Mouse (Mus musculus) intestine, embryonic 16.5 days (tissue): ENCODE data around the gene Ndufa9. TPM values are rescaled to one million over a fixed set of nuclear protein-coding genes. Genes with fewer than 3 reads are reported as not detected.

Source experiments
- ATAC-seq: fragments of 200-750 bp; cut with Nextera tagmentation; 2 replicates; pipeline ENCODE4 v1.8.0; 2017; ENCODE audit warnings: moderate TSS enrichment, moderate library complexity
- H3K27ac ChIP-seq: fragments of 300-500 bp; sonication (generic); 2 replicates; pipeline ENCODE4 v1.5.1; 2014; ENCODE audit warnings: mild to moderate bottlenecking, low read length
- H3K27me3 ChIP-seq: fragments of 300-500 bp; sonication (generic); replicated peaks from 2 replicates; pipeline ENCODE4 v1.6.1; 2014; ENCODE audit warnings: low read length, control low read depth, mixed read lengths; ENCODE audit not compliant: control insufficient read depth, insufficient read depth
- H3K36me3 ChIP-seq: fragments of 300-500 bp; sonication (generic); 2 replicates; pipeline ENCODE4 v1.6.1; 2014; ENCODE audit warnings: low read length, control low read depth; ENCODE audit not compliant: control insufficient read depth, insufficient read depth
- H3K4me1 ChIP-seq: fragments of 300-500 bp; sonication (generic); 2 replicates; pipeline ENCODE4 v1.6.1; 2014; ENCODE audit warnings: low read length, control low read depth, mixed read lengths; ENCODE audit not compliant: control insufficient read depth, insufficient read depth
- H3K4me2 ChIP-seq: fragments of 300-500 bp; sonication (generic); 2 replicates; pipeline ENCODE4 v1.6.1; 2014; ENCODE audit warnings: low read depth, low read length, control low read depth
- H3K4me3 ChIP-seq: fragments of 300-500 bp; sonication (generic); 2 replicates; pipeline ENCODE4 v1.5.1; 2014; ENCODE audit warnings: mild to moderate bottlenecking, low read length
- H3K9ac ChIP-seq: fragments of 300-500 bp; sonication (generic); 2 replicates; pipeline ENCODE4 v1.6.1; 2014; ENCODE audit warnings: low read depth, low read length
- H3K9me3 ChIP-seq: fragments of 300-500 bp; sonication (generic); 2 replicates; pipeline ENCODE4 v1.6.1; 2016; ENCODE audit warnings: low read length, control low read depth; ENCODE audit not compliant: control insufficient read depth
- WGBS: fragments of 180-500 bp; shearing (Covaris S2); extraction: QIAGEN DNeasy Blood & Tissue Kit; methylation state at CpG from one replicate; pipeline ENCODE4 v1.1.7; 2014; 5-methylcytosine and 5-hydroxymethylcytosine counted together
- polyA plus RNA-seq: library from polyadenylated mRNA; unstranded; fragments of >200 nt; fragmentation: Nextera tagmentation; extraction: Ambion mirVana; gene quantifications from 2 replicates; pipeline ENCODE4 v1.2.1, GENCODE M21; 2015

Gene Ndufa9
- polyA plus RNA-seq, 1 experiment from 2014 or later: 328 TPM

DNA sequence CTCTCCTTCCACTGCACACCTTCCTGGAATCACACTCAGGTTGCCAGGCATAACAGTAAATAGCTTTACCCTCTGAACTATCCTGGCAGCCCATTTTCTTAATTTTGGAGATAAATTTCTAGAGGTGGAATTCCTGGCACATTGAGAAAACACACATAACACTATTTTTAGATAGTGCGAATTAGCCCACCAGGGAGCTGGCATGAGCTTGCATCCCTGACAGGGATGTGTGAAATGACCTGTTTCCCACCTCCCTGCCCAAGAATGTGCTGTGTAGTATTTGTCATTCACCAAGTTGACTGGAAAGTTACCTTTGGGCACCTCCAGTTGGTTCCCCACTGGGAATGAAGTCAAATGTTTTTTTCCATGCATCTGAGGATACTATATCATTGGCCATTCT is 65.9 kb downstream of the Ndufa9 start:
- Histone ChIP-seq H3K9me3 (no peaks in the 10 kb centered on the region), H3K4me1 (no peaks in the 10 kb centered on the region), H3K9ac (no peak overlapping the region), H3K36me3 (no peaks in the 10 kb centered on the region), H3K4me3 (no peak overlapping the region), H3K27ac (no peak overlapping the region), H3K4me2 (no peak overlapping the region), H3K27me3 (no peaks in the 10 kb centered on the region)
- ATAC-seq: no peak
- 90% methylated on average over 1 of the region's 1 CpGs for WGBS

DNA sequence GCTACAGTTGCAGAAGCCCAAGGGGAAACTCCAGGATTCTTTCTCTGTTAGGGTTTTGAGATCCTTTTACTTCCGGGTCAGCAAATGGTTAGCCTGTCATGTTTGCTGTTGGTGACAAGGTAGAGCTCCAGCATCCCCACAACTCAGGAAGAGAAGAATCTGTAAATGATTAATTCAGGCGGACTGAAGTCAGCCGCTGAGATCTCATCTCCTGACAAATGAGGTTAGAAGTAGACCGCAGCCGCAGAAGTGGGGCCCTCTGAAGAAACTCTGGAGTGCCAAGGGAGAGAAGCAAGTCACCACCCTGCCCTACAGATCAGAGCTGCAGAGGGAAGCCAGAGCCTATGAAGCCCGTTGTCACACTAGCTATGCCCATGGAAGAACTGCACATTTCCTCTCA is 71.0 kb downstream of the Ndufa9 start:
- 49% methylated on average over 6 of the region's 6 CpGs for WGBS

DNA sequence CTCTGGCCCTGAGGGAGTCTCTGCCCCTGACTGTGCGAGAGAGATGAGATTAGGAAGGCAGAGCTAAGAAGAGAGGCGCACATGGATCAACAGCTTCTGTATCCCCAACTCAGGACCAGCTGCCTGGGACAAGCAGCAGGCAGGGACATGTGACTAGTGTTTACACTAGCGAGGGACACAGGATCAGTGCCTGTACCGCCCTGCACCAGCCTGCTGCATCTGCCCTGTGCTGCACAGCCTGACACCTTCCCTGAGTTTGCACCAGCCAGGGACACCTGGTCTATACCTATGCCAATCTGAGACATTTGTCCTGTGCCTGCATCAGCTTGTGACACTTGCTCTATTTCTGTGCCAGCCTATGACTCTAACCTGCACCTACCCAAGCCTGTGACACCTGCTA is 75.1 kb downstream of the Ndufa9 start:
- ATAC-seq: no peak
- Histone ChIP-seq H3K9me3 (no peaks in the 10 kb centered on the region), H3K4me3 (no peak overlapping the region), H3K36me3 (no peaks in the 10 kb centered on the region), H3K27ac (no peak overlapping the region), H3K27me3 (no peaks in the 10 kb centered on the region), H3K4me2 (no peak overlapping the region), H3K9ac (no peak overlapping the region), H3K4me1 (no peaks in the 10 kb centered on the region)
- WGBS: 46% methylated on average over 4 of the region's 4 CpGs

More for the DNA sequence above, 71.0 kb downstream of the Ndufa9 start:
- H3K4me3 ChIP-seq: no peak overlapping the region
- H3K9me3 ChIP-seq: no peaks in the 10 kb centered on the region
- no peak overlapping the region for H3K4me2 ChIP-seq
- H3K4me1 ChIP-seq: no peaks in the 10 kb centered on the region
- peak; percentile 53 for ATAC-seq
- no peak overlapping the region for H3K9ac ChIP-seq
- no peaks in the 10 kb centered on the region for H3K36me3 ChIP-seq
- no peak overlapping the region for H3K27ac ChIP-seq
- no peaks in the 10 kb centered on the region for H3K27me3 ChIP-seq

DNA sequence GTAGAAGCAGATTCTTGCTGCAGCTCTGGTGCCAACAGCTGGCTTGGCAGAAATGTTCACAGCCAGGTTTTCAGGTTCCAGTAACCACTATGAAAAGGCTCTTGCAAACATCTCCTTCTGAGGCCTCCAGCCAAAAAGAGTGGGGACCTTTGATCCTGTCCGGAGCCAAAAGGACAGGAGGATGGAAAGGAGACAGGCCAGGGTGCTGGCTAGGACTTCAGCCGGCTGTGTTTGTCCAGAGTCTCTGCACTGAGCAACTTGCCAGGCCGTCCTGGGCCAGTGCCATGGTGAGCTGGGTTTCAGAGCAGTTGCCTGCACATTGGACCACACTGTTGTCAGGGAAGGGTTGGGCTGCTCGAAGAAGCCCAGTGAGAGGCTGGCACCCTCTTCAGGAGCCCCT is 76.6 kb downstream of the Ndufa9 start:
- no peak for ATAC-seq
- 69% methylated on average over 4 of the region's 4 CpGs for WGBS

More for the DNA sequence above, 76.6 kb downstream of the Ndufa9 start:
- no peak overlapping the region for H3K4me2 ChIP-seq
- H3K27me3 ChIP-seq: no peaks in the 10 kb centered on the region
- no peaks in the 10 kb centered on the region for H3K4me1 ChIP-seq
- H3K36me3 ChIP-seq: no peaks in the 10 kb centered on the region
- no peak overlapping the region for H3K9ac ChIP-seq
- no peak overlapping the region for H3K4me3 ChIP-seq
- H3K9me3 ChIP-seq: no peaks in the 10 kb centered on the region
- H3K27ac ChIP-seq: no peak overlapping the region

Other genes with a start within 250 kb of the Ndufa9 start
- gene Kcna1, start 202.8 kb downstream of the Ndufa9 start, polyA plus RNA-seq: 0.05 and 0.23 TPM in 2 replicates
- 2.1 and 2.2 TPM in 2 replicates for gene Kcna6, start 108.5 kb downstream of the Ndufa9 start, polyA plus RNA-seq
- gene Akap3, start 4.0 kb upstream of the Ndufa9 start, polyA plus RNA-seq: not detected in 2 replicates
- gene Dyrk4, start 72.7 kb upstream of the Ndufa9 start, polyA plus RNA-seq: not detected in 2 replicates
- gene Rad51ap1, start 90.5 kb upstream of the Ndufa9 start, polyA plus RNA-seq: 35.2 and 37.1 TPM in 2 replicates
- gene D6Wsu163e, start 90.8 kb upstream of the Ndufa9 start, polyA plus RNA-seq: 20.7 and 23.1 TPM in 2 replicates
- gene Fgf6, start 166.4 kb upstream of the Ndufa9 start, polyA plus RNA-seq: not detected in 2 replicates
- not detected in 2 replicates for gene Fgf23, start 223.8 kb upstream of the Ndufa9 start, polyA plus RNA-seq